Mouse (Mus musculus) embryonic fibroblast, embryonic 13.5 days (primary cell): ENCODE measurements at regions not wholly inside any gene's neighbourhood (a gene's known extent, or its start where the extent isn't known, plus 50 kb on each side); places are given as distances from the start of the nearest gene placed in this dataset.

Source experiments
- CTCF ChIP-seq: IDR thresholded peaks from 2 replicates; pipeline ENCODE4 v1.5.1; 2011; ENCODE audit warnings: mild to moderate bottlenecking, control low read depth, low read length, moderate library complexity, borderline replicate concordance; ENCODE audit not compliant: insufficient read depth
- POLR2A ChIP-seq: IDR thresholded peaks from 2 replicates; pipeline ENCODE4 v1.6.1; 2011; ENCODE audit warnings: low read depth, mild to moderate bottlenecking, control low read depth, low read length, moderate library complexity

GRCm38 (mm10) chr11:63791004-63791862 is 130.9 kb downstream of the Hs3st3b1 start:
- no peak for TF ChIP-seq CTCF
- no peak for TF ChIP-seq POLR2A
